Mouse (Mus musculus) layer of hippocampus, postnatal 14 days (tissue): ENCODE measurements around the gene Romo1. TPM values are rescaled to one million over a fixed set of nuclear protein-coding genes. Genes with fewer than 3 reads are reported as not detected.
"Not testable (repeated sequence)": the region's sequence is repeated elsewhere in the genome, so short reads cannot be mapped to it uniquely, and the experiment has no call there.

Source experiments
- DNase-seq, 2 experiments: peaks; one replicate each; pipeline ENCODE4 v3.0.0; 2021 to 2022; ENCODE audit warnings: low spot score in 2 of 2, mixed read lengths in 1 of 2
- long read RNA-seq, 2 experiments: library from polyadenylated mRNA; stranded (forward); transcript quantifications; one replicate each; pipeline ENCODE4 v2.0.0; 2021
- total RNA-seq, 2 experiments: library from RNA; stranded (reverse); gene quantifications; 2 replicates each; pipeline ENCODE4 v1.2.3; 2021

The Romo1 gene
- 100 to 1,000 TPM; 210 to 215 TPM for total RNA-seq
- long read RNA-seq, experiment 1, transcript Romo1-202 (2 exons, 550 nt): minor isoform, 5 of 46 reads
- long read RNA-seq, experiment 1, transcript Romo1-201 (3 exons, 569 nt): major isoform, 34 of 46 reads
- long read RNA-seq, experiment 1, partial matches to known transcripts: 6 of 46 reads
- long read RNA-seq, experiment 1, other reads (novel, unspliced or antisense): 0 of 46 reads
- long read RNA-seq, experiment 2, transcript Romo1-201 (3 exons, 569 nt): major isoform, 82 of 124 reads
- long read RNA-seq, experiment 2, transcript Romo1-202 (2 exons, 550 nt): minor isoform, 23 of 124 reads
- long read RNA-seq, experiment 2, partial matches to known transcripts: 17 of 124 reads
- long read RNA-seq, experiment 2, other reads (novel, unspliced or antisense): 0 of 124 reads

DNA sequence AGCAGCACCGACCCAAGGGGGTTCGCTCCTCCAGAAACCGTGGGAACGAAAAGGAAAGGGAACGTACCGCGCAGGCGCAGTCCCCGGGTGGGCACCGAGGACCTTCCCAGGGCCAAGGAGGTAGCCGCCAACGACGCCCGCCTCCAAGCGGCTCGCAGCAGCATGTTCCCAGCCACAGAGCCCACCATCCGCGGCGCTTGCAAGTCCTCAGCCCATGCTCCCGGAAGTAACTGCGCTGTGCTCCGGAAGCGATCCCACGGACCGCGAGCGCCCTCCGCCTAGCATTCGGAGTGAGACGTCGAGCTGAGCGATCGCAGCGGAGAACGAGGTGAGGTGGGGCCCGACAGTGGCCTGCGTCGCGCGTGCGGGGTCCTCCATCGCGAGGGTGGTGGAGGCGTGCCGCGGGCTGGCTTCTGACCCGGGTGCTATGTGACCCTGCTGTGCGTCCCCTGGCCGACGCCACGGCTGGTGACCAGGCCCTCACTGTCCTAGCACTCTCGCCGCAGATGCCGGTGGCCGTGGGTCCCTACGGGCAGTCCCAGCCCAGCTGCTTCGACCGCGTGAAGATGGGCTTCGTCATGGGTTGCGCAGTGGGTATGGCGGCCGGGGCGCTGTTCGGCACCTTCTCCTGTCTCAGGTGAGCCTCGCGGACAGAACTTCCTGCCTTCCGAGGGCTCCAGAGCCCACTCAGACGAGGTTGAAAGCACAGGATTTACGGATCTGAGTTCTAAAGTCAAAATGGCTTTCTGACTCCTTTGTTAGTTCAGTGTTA is at the start of gene Romo1, which contains the start of gene Nfs1:
Gene Romo1 (plus strand): TSS at position 87 of the 772 bp plus-strand sequence.
Gene Nfs1 (minus strand): TSS at position 234 of the 772 bp plus-strand sequence.
- DNase-seq: peak; percentile 95 to 96

DNA sequence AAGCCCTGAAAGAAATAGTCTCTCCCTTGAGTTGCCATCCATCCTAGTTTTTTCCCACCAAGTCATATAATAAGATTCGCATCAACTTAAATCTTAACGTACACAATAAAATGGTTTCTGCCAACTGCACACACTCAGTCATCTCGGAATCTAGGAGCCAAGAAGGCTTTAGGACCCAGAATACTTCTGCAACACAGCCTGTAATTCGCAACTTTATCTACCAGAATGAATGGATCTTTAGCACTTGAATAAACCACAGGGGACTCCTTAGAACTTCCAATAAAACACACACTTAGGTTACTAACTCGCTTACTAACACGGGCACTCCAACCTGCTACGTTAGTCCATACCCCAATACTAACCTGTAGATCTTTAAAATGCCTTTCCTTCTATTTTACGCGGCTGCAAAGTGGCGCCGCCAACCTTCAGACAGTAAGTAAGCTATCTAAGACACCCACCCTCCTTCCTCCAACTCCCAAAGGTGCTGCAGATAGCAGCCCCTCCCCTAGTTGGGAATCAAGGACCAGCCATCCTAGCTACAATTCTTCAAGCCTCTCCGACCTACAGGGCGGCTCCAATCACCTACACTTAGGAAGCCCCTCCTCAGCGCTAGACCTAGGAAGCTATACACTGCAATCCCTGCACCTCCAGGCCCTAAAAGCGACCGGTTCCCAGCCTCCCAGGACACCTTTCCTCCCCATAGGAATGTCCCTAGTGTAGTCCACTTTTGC is 33.0 kb upstream of the Romo1 start:
- DNase-seq: no peak

DNA sequence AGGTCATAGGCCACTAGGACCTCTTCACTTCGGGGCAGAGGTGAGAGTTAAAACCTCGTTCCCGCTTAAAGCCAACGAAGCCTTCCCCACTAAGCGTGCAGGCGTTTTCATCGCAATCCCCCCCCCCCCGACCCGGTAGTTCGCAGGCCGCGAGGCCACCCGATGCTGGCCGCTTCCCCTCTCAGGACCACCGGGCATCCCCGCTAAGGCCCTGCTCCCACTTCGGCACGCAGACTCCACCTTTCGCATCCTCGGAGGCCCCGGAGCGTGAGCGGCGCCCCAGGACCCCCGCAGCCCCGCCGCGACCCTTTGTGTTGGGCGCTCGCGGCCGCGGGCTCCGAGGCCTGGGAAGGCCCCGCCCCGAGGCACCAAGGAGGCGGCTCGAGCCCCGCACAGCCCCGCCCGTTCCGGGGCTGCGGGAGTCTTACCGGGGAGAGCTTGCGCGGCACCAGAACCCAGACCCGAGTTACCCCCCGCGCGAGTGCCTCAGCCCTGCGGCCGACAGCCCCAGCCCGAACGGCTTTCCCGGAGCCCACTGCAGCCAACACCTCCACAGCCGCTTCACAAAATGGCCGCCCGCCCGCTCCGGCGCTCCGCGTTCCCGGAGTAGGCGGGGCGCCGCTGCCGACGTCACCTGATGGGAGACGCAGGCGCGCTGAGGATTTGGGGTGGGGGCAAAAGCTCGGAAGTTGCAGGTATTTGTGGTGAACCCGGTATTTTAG is 32.3 kb upstream of the Romo1 start, which contains the start of the genes Cpne1 and Rbm12:
Gene Cpne1 (minus strand): TSS at position 608 of the 722 bp plus-strand sequence.
Gene Rbm12 (minus strand): TSS at position 621 of the 722 bp plus-strand sequence.
- peak; percentile 92 to 93 for DNase-seq

DNA sequence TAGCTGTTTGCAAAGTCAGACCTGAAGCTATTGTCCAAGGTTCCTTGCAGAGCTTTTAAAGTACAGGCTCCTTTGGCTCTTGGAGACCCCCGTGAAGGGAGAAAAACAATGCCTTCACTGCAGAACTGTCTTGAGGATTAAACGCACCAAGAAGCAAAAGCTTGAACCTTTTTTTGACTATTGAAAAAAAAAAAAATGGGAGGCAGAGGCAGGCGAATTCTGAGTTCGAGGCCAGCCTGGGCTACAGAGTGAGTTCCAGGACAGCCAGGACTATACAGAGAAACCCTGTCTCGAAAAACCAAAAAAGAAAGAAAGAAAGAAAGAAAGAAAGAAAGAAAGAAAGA is 31.8 kb upstream of the Romo1 start:
- DNase-seq: not testable (repeated sequence)

DNA sequence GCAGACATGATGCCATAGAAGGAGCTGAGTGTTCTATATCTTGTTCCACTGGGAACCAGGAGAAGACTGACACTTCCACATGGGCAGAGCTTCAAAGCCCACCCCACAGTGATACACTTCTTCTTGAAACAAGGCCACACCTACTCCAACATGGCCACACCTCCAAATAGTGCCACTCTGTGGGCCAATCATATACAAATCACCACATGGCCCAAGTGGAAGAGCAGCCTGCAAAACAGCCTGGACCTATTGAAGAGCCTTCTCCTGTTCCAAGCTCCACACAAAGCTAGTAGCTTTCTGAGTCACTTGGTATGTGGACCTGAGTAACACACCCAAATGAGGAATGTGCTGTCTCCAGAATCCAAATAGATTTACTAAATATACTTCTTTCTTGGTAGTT is 24.3 kb upstream of the Romo1 start:
- no peak for DNase-seq

DNA sequence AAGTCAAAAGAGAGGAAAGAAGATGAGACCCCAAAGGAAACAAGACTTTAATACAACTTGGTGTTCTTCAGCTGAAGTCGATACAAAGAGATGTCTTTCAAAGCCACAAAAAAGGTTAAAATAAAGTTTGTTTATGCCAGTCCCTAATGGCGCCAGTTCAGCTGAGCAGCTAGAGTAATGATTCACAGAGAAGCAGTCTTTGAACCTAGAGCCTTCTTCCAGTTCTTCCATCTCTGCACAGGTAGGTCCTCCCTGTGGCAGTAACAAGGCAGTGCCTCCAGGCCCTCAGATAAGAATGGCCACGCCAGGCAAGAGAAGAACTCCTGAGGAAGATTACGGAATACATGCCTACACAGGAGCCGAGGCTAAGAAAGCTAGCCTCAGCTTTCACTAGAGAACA is 20.1 kb upstream of the Romo1 start:
- DNase-seq: no peak

DNA sequence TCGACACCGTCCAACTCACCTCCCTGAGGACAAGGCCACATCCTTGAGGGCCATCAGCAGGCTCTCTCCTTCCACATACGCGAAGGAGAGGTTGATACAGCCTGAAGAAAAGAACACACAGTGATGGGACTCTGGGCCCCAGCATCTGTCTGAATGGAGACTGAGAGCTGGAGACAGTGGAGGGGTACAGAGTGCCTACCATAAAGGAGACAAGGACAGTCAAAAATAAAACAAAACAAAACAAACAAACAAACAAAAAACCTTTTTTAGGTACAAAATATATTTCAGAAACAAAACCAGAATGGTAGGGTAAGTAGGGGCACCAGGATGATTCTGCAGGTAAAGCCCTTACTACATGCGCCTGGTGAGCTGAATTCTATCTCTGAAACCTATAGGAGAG is 16.8 kb upstream of the Romo1 start, which contains the start of gene Gm28036:
Gene Gm28036 (minus strand): TSS at position 101 of the 400 bp plus-strand sequence.
- no peak for DNase-seq

DNA sequence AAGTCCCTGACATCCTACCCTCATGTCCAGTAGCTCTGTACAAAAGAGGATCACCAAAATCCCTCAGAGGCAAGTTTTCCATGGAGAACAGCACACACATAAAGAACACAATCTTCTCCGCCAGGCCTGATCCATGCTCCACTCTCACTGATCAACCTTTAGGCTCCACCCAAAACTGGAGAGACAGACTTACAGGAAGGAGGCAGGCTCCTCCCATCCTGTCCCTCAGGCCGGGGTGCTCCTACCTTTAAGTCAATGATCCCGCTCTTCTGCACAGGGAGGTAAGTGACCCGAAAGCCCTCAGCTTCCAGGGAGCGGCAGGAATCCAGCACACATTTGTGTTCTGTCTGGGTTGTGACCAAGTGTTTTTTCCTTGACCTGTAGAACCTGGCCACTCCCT is 9.7 kb upstream of the Romo1 start:
- no peak for DNase-seq

DNA sequence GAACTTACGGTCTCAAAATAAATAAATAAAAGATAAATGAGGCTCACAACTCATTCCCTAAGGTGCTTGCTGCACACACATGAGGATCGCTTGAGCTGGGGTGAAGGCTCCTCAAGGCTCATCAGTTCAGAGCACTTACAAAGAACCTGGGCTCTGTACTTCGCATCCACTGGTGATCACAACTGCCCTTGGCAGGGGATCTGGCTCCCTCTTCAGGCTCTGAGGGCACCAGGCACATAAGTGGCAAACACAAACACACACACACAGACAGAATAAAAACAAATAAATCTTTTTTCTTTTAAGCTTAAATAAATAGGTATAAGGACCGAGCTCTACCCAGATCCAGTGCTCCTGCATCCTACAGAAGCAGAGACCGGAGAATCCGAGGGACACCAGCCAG is 8.1 kb upstream of the Romo1 start:
- DNase-seq: no peak

DNA sequence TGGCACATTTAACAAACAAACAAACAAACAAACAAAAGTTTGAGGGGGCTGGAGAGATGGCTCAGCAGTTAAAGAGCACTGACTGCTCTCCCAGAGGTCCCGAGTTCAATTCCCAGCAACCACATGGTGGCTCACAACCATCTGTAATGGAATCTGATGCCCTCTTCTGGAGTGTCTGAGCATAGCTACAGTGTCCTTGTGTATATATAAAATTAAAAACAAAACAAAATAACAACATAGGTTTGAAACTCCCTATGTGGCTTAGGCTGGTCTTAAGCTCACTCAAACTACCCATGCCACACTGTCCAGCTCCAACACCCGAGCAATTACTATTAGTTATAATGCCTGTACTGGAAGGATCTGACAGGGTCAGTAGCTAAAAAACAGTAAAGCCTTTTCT is 1.0 kb upstream of the Romo1 start:
- DNase-seq: no peak

DNA sequence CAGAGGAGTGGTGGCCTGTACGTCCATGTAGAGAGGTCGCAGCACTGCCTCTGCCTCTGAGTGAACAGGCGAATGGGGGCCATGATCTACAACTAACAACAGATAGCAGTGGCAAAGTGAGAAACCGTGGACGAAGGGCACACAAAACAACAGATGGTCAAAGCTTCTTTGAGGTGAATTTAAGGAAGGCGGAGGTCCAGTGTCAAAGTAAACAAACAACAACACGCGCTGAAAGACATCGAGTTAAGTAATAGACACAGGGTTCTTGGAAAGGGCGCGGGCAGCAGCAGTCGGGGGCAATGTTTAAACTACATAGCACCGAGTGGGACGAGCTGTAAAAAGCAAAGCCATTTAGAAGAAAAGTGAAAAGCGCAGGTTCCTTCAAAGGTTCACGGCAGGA is 472 bp upstream of the Romo1 start:
- DNase-seq: no peak

DNA sequence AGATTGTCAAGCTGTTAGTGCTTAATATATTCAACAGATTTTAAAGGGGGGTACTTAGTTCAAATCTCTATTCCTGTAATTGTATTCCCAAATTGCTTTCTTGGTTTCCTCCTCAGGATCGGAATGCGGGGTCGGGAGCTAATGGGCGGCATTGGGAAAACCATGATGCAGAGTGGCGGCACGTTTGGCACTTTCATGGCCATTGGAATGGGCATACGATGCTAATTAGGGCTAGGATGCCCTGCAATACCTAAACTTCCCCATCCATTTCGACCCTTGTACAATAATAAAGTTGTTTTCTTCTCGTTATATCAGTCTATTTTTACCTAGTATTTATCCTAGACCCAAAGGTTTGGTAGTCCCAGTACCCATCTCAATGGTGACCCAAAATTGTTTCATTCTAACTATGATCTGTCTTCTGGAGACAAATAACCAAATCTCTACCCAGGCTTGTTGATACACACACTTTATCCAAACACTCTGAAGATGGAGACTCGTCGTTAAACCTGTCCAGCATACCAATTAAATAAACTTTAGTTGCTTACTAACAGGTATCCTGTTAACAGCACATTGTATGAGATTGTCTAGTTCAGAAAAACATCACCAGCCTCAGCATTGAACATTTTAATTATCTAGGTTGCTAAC is 1.8 kb downstream of the Romo1 start:
- no peak for DNase-seq

DNA sequence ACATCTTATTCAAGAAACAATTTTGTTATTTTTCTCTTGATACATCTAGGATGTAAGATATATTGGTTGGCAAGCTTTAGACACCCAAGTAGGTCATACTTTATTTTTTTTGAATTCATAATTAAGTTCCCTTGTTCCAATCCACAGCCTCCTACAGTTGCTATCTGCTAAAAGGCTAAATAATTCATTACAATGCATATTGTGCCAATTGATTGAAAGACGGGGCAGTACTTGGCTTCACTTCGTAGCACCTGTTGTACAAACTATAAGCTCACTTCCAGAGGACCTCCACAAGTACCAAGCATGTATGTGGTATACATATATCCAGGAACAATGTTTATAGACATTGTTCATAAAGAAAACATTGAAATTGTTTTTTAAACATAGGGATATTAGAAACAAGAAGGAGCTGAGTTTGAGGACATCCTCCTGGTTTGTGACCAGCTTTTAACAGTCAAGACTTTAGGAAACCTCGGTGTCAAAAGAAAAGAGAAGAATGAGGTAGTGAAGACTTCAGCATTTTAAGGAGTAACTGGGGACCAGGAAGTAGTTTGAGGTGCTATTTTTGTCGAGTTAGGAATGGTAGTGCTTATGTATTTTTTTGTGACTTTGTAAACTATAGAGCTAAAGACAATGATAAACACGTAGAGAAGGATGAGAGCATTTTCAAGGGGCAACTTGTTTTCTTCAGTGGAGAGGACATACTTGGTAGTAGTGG is 2.6 kb downstream of the Romo1 start:
- no peak for DNase-seq

DNA sequence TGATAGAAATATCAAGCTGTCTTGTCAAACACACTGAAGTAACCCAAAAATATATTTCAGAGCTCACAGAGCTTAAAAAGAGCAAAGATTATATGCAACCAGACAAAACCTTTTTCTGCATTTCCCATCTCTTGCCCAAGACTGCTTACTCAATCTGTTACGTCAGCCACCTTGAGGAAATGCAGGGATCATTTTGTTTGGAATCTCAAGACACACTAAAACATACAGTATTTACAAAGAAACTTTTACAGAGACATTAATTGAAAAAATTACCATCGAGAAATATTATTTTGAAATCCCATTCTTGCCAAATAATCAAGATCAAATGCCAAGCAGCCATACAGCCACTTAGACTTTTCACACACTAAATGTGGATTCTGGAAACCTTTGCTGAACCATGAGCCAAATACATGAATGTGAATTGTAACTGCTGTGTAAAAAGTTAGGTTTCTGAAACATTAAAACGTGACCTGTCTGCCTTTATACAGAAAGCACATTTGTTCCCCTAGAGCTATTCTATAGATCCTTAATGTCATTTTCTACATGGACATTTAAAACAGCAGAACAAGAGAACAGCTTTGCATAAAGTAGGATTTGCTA is 3.6 kb downstream of the Romo1 start:
- no peak for DNase-seq

DNA sequence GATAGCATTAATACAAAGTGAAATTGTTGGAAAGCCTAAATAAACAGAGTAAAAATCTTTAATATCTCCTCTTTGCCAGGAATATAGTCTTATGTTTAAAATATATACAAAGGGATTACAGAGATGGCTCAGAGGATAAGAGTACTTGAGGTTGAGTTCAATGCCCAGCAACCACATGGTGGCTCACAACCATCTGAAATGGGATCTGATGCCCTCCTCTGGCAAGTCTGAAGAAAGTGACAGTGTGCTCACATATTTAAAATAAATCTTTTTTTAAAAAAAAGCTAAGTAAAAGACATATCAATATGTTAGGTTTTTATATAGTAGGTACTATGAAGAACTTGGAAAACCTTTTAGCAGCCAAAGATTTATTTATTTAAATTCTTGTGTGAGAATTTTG is 7.7 kb downstream of the Romo1 start:
- no peak for DNase-seq

DNA sequence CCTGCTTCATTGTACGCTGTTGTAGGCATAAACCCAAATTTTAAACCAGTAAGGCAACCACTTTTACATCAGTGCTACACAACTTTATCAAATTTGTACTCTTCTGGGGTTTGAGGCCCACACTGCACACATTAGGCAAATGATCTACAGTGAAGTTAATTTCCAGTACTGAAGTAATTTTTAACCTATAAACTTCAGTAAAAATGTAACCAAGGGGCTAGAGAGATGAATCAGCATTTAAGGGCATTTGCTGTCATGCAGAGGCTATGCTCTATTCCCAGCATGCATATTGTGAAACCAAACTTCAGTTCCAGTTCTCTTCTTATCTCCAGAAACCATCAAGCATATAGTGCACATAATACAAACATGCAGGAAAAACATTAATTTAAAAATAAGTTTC is 21.6 kb downstream of the Romo1 start:
- no peak for DNase-seq

DNA sequence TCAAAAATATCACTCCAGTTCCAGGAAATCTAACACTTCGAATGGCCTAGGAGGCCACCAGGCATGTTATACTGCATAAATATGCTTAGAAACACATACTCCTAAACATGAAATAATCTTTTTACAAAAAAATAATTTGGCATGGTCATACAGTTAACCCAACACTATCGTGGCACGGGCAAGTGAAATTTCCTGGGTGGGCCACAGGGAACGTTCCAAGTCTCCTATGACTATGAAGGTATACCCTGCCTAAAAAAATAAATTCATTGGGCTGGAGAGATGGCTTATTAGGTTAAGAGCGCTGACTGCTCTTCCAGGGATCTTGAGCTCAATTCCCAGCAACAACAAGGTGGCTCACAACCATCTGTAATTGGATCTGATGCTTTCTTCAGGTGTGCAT is 22.7 kb downstream of the Romo1 start:
- DNase-seq: no peak

DNA sequence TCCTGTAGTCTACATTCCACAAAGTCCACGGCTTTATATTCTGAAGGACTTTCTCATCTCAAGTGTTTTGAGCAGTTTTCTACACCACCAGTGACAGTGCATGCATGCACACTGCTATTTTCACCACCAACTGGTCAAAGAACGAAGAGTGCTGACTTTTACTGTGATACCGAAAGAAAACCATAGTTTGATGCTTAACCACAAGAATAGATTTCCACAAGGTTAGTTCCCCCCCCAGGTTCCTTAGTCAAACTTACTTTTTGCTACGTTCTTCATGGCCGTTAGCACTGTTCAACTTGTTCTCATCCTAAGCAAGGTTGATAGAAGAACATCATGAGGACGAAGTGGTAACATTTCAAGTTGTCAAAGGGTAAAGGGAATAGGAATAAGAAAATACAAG is 33.2 kb downstream of the Romo1 start:
- DNase-seq: no peak

DNA sequence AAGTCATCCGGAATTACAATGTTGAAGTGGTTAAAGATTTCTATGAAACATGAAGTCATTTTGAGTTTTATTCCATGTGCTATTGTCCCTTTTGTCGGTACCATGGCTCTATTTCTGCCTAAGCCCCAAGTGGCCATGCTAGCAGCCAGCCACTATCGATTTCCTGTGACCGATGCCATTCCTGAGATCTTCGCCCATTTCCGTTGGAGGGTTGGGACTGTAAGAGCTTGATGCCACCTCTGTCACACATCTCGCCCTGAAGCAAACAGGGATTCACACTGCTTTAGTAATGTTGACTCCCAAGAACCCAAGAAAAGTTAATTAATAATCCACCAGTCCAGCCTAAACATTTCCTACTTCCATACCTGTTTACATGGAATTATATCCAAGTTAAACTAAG is 33.8 kb downstream of the Romo1 start:
- no peak for DNase-seq
